Mouse (Mus musculus): ENCODE results near the gene Akap1. TPM values are rescaled to one million over a fixed set of nuclear protein-coding genes. Genes with fewer than 3 reads are reported as not detected.
"Not testable (repeated sequence)": the region's sequence is repeated elsewhere in the genome, so short reads cannot be mapped to it uniquely, and the experiment has no call there.

The Akap1 gene
- total RNA-seq (2021): 10 to 100 TPM; 39.4 to 39.8 TPM
- long read RNA-seq, experiment 1, transcript Akap1-201 (11 exons, 3,758 nt): major isoform, 39 of 50 reads
- long read RNA-seq, experiment 1, partial matches to known transcripts: 7 of 50 reads
- long read RNA-seq, experiment 1, other reads (novel, unspliced or antisense): 4 of 50 reads
- long read RNA-seq, experiment 2, transcript Akap1-201 (11 exons, 3,758 nt): major isoform, 19 of 21 reads
- long read RNA-seq, experiment 2, partial matches to known transcripts: 1 of 21 reads
- long read RNA-seq, experiment 2, other reads (novel, unspliced or antisense): 1 of 21 reads

DNA sequence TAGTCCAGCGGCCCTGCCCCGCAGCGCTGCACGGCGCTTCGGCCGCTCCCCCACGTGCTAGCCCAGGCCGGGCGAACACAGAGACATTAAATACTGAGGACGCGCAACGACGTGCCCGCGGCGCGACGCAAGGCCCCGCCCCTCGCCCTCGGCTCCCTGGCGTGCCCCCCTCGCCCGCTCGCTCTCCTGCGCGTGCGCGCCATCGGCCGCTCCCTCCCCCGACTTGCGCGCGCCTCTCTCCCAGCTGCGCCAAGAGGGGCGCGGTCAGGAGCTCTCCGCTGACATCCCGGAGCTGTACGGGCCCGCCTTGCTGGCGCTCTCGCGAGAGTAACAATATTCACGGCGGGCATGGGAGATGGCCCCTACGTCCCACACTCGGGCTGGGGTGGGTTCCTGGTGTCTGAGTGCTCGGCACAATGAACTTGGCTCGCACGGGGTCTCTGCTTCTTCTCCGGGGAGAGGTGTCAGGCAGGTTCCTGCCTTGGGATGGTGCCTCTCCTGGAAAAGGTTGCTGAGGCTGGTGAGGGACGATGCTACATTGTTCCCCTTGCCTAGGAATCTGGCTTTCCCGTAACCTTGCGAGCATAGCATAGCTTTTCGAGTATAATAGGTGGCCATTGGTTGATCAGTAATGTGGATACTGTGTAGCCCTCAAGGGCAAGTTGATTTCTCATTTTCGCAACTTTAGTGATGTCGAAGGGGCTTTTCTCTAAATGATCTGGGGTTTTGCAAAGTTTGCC is at the start of gene Akap1:
Akap1 (minus strand) TSS at position 129 of the 740 bp plus-strand sequence.
- peak; percentile 95 to 96 for DNase-seq (ENCODE audit: low spot score in 2 of 2)

- no peak for DNase-seq (ENCODE audit: low spot score in 2 of 2)
Measured at GRCm38 (mm10) chr11:88909388-88910036, 45.1 kb upstream of the Akap1 start.

GRCm38 (mm10) chr11:88908557-88909211 is 44.3 kb upstream of the Akap1 start:
- DNase-seq (ENCODE audit: low spot score in 2 of 2): peak; percentile 40 to 53

GRCm38 (mm10) chr11:88907886-88908285 is 43.5 kb upstream of the Akap1 start:
- no peak for DNase-seq (ENCODE audit: low spot score in 2 of 2)

DNA sequence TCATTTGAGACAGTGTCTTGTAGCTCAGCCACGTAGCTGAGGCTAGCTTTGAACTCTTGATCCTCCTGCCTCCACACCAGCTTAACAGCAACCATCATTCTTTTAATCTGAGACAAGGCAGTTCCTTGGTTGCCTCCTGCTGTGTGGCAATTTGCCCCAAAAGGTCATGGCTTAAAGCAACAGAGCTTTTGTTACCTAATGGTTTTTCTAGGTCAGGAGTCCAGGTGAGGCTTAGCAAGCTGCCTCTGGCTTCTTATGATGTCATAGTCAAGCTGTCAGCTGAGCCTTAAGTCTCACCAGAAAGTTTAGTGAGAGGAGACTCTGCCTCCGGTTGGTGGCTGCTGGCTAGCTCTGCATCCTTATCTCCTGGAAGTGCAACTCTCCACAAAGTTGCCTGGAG is 41.2 kb upstream of the Akap1 start:
- DNase-seq (ENCODE audit: low spot score in 2 of 2): no peak

DNA sequence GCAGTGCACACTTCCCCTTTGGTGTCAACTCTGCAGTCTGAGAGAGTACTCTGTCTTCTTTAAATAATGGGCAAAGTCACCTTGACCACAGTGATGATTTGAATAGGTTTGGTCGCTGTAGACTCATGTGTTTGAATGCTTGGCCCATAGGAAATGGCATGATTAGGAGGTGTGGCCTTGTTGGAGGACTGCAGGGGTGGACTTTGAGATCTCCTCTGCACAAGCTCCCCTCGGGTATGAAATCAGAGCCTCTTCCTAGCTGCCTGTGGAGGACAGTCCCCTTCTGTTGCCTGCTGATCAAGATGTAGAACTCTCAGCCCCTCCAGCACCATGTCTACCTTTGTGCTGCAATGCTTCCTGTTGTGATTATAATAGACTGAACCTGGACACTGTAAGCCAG is 39.7 kb upstream of the Akap1 start:
- no peak for DNase-seq (ENCODE audit: low spot score in 2 of 2)

DNA sequence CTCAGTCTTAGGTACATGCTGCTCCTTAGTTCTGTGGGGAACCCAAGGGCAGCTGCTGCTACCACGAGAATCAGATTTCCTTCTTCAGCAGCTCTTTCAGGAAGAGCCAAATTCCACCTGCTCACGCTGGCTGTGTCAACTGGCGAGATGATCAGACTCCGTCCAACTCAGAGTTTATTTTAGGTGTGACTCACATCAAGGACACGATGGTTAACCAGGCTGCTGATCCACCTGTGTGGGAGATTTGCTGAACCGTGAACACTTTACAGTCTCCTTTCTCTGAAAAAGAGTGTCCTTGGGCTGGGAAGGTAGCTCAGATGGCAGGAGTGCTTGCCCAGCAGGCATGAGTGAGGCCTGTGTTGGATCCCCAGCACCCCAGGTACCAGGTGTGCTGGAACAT is 38.4 kb upstream of the Akap1 start:
- DNase-seq (ENCODE audit: low spot score in 2 of 2): no peak

GRCm38 (mm10) chr11:88901341-88901802 is 37.0 kb upstream of the Akap1 start:
- no peak for DNase-seq (ENCODE audit: low spot score in 2 of 2)

DNA sequence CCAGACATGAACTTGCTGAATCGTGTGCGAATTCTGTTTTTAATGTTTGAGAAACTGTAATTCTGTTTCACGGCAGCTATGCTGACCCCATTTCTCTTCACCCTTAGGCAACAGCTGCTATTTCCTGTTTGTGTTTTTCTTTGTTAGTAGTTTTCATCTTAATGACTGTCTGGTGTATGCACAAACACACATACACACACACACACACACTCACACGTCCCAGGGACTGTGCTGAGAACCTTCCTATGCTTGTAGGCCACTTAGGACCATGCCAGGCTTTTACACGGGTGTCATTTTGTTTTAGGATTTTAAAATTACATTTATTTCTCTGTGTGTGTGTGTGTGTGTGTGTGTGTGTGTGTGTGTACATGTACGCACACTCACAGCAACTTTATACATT is 35.2 kb upstream of the Akap1 start:
- DNase-seq (ENCODE audit: low spot score in 2 of 2): no peak

- DNase-seq (ENCODE audit: low spot score in 2 of 2): no peak
Measured at GRCm38 (mm10) chr11:88898380-88898763, 34.0 kb upstream of the Akap1 start.

GRCm38 (mm10) chr11:88897624-88898379 is 33.4 kb upstream of the Akap1 start:
- DNase-seq (ENCODE audit: low spot score in 2 of 2): no peak

- DNase-seq (ENCODE audit: low spot score in 2 of 2): peak in 1 of 2 experiments; percentile 28
Measured at GRCm38 (mm10) chr11:88895800-88896232, 31.4 kb upstream of the Akap1 start.

DNA sequence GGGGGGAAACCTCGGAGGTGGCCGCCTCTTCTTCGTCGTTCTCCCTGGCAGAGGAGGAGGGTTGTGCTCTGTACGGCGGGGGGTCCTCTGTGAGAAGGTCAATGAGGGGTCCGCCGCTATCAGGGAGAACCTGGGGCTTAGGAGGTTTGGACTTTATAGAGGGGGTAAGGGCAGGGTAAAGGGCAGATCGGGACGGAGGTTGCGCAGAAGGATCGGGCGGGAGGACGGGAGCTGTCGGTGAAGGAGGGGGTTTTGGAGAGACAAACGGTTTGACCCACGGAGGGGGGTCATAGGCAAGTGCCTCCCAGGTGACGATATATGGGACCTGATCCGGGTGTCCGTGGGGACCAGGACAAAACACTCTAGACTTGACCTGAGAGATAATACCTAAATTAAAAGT is 30.8 kb upstream of the Akap1 start:
- peak in 1 of 2 experiments; percentile 11 for DNase-seq (ENCODE audit: low spot score in 2 of 2)

DNA sequence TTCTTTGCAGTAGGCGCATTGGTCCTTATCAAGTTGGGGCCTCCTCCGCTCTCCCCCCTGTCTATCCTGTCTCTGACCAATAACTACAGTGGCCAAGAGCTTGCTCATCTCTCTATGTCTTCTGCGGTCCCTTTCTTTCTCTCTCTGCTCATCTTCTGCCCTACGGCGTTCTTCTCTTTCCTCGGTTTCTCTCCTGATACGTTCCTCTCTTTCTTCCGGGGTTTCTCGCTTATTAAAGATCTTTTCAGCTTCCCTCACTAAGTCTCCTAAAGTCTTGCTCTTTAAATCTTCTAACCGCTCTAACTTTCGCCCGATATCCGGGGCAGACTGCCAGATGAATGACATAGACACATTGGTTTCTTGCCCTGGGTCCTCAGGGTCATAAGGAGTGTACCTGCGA is 29.9 kb upstream of the Akap1 start:
- not testable (repeated sequence) for DNase-seq (ENCODE audit: low spot score in 2 of 2)

- not testable (repeated sequence) for DNase-seq (ENCODE audit: low spot score in 2 of 2)
Measured at GRCm38 (mm10) chr11:88893501-88893900, 29.1 kb upstream of the Akap1 start.

- peak; percentile 10 to 21 for DNase-seq (ENCODE audit: low spot score in 2 of 2)
Measured at GRCm38 (mm10) chr11:88892789-88893188, 28.4 kb upstream of the Akap1 start.

GRCm38 (mm10) chr11:88891921-88892561 is 27.7 kb upstream of the Akap1 start:
- DNase-seq (ENCODE audit: low spot score in 2 of 2): peak; percentile 42 to 56

GRCm38 (mm10) chr11:88891446-88891845 is 27.1 kb upstream of the Akap1 start:
- DNase-seq (ENCODE audit: low spot score in 2 of 2): peak in 1 of 2 experiments; percentile 6

- not testable (repeated sequence) for DNase-seq (ENCODE audit: low spot score in 2 of 2)
Measured at GRCm38 (mm10) chr11:88890904-88891303, 26.5 kb upstream of the Akap1 start.

GRCm38 (mm10) chr11:88888996-88889395 is 24.6 kb upstream of the Akap1 start:
- DNase-seq (ENCODE audit: low spot score in 2 of 2): no peak
